Mouse (Mus musculus) heart, embryonic 13.5 days (tissue): ENCODE data around the gene Pwp2. TPM values are rescaled to one million over a fixed set of nuclear protein-coding genes. Genes with fewer than 3 reads are reported as not detected.
A peak's percentile ranks its signal among the peaks of the same experiment; 100 is the strongest.

Experiments used
- ATAC-seq: fragments of 200-750 bp; cut with Nextera tagmentation; 2 replicates; pipeline ENCODE4 v1.8.0; 2017; ENCODE audit warnings: moderate TSS enrichment; ENCODE audit not compliant: insufficient number of reproducible peaks, low FRiP score, low TSS enrichment; ENCODE audit errors: extremely low read depth
- H3K27ac ChIP-seq: fragments of 300-500 bp; sonication (generic); replicated peaks from 2 replicates; pipeline ENCODE4 v1.5.1; 2015; ENCODE audit warnings: moderate library complexity, mild to moderate bottlenecking, inconsistent platforms
- H3K27me3 ChIP-seq: fragments of 300-500 bp; sonication (generic); replicated peaks from 2 replicates; pipeline ENCODE4 v1.6.1; 2015; ENCODE audit warnings: mild to moderate bottlenecking, inconsistent platforms
- H3K36me3 ChIP-seq: fragments of 300-500 bp; sonication (generic); 2 replicates; pipeline ENCODE4 v1.6.1; 2015; ENCODE audit warnings: mild to moderate bottlenecking, inconsistent platforms
- H3K4me1 ChIP-seq: fragments of 300-500 bp; sonication (generic); 2 replicates; pipeline ENCODE4 v1.6.1; 2015; ENCODE audit warnings: inconsistent platforms
- H3K4me2 ChIP-seq: fragments of 300-500 bp; sonication (generic); 2 replicates; pipeline ENCODE4 v1.6.1; 2015; ENCODE audit warnings: inconsistent platforms, mild to moderate bottlenecking, moderate library complexity
- H3K4me3 ChIP-seq: fragments of 300-500 bp; sonication (generic); 2 replicates; pipeline ENCODE4 v1.5.1; 2015; ENCODE audit warnings: moderate library complexity, mild to moderate bottlenecking, inconsistent platforms
- H3K9ac ChIP-seq: fragments of 300-500 bp; sonication (generic); 2 replicates; pipeline ENCODE4 v1.6.1; 2015; ENCODE audit warnings: inconsistent platforms, mild to moderate bottlenecking, moderate library complexity
- H3K9me3 ChIP-seq: fragments of 300-500 bp; sonication (generic); 2 replicates; pipeline ENCODE4 v1.6.1; 2016; ENCODE audit warnings: inconsistent platforms
- WGBS: fragments of 180-500 bp; shearing (Covaris S2); methylation state at CpG from one replicate; pipeline ENCODE4 v1.1.7; 2015; ENCODE audit warnings: mixed read lengths; 5-methylcytosine and 5-hydroxymethylcytosine counted together
- polyA plus RNA-seq: library from polyadenylated mRNA; unstranded; fragments of >200 nt; fragmentation: Nextera tagmentation; extraction: Ambion mirVana; gene quantifications from 2 replicates; pipeline ENCODE4 v1.2.1, GENCODE M21; 2015

Pwp2 gene
- polyA plus RNA-seq, 1 experiment from 2014 or later, result 11.1 TPM

GRCm38 (mm10) chr10:78170445-78170844 lies 14.5 kb downstream of the Pwp2 start:
- Histone ChIP-seq H3K4me1 (peaks cover 19% of the 10 kb centered on the region), H3K27me3 (no peaks in the 10 kb centered on the region), H3K9me3 (no peaks in the 10 kb centered on the region), H3K27ac (peak overlapping the region; percentile 68), H3K4me3 (peak overlapping the region; percentile 92), H3K4me2 (peak overlapping the region; percentile 94), H3K9ac (peak overlapping the region; percentile 72), H3K36me3 (peaks cover 77% of the 10 kb centered on the region)
- no peak for ATAC-seq
- WGBS, result 60% methylated on average over 2 of the region's 2 CpGs

- Histone ChIP-seq H3K4me2 (peak within 1 kb of the TSS; percentile 94), H3K9me3 (no peaks in the 10 kb centered on the region), H3K36me3 (peaks cover 77% of the 10 kb centered on the region), H3K4me3 (peak within 1 kb of the TSS; percentile 92), H3K9ac (peak within 1 kb of the TSS; percentile 96), H3K27ac (peak within 1 kb of the TSS; percentile 81), H3K4me1 (peaks cover 19% of the 10 kb centered on the region), H3K27me3 (no peaks in the 10 kb centered on the region)
- WGBS, result 2% methylated on average over 50 of the region's 50 CpGs
- peak; percentile 93 for ATAC-seq
Measured at GRCm38 (mm10) chr10:78169281-78170042, 15.5 kb downstream of the Pwp2 start, which contains the start of gene D10Jhu81e. Gene D10Jhu81e (minus strand): TSS chr10:78169782.

GRCm38 (mm10) chr10:78168792-78169191 lies 16.2 kb downstream of the Pwp2 start:
- 82% methylated on average over 11 of the region's 11 CpGs for WGBS
- no peak for ATAC-seq
- Histone ChIP-seq H3K4me3 (peak overlapping the region; percentile 92), H3K27ac (peak overlapping the region; percentile 81; the same call in 1 of the 2 replicates), H3K4me2 (peak overlapping the region; percentile 94), H3K9ac (peak overlapping the region; percentile 96), H3K9me3 (no peaks in the 10 kb centered on the region), H3K4me1 (peaks cover 19% of the 10 kb centered on the region), H3K27me3 (no peaks in the 10 kb centered on the region), H3K36me3 (peaks cover 75% of the 10 kb centered on the region)

- Histone ChIP-seq H3K36me3 (peaks cover 75% of the 10 kb centered on the region), H3K27ac (no peak overlapping the region), H3K9ac (no peak overlapping the region), H3K9me3 (no peaks in the 10 kb centered on the region), H3K4me3 (no peak overlapping the region), H3K4me1 (peaks cover 19% of the 10 kb centered on the region), H3K4me2 (no peak overlapping the region), H3K27me3 (no peaks in the 10 kb centered on the region)
- no peak for ATAC-seq
Measured at GRCm38 (mm10) chr10:78167775-78168174, 17.2 kb downstream of the Pwp2 start.

GRCm38 (mm10) chr10:78167333-78167732 lies 17.6 kb downstream of the Pwp2 start:
- H3K36me3 ChIP-seq, result peaks cover 75% of the 10 kb centered on the region
- H3K4me2 ChIP-seq, result no peak overlapping the region
- H3K4me3 ChIP-seq, result no peak overlapping the region
- peaks cover 19% of the 10 kb centered on the region for H3K4me1 ChIP-seq
- ATAC-seq, result no peak
- no peaks in the 10 kb centered on the region for H3K27me3 ChIP-seq
- H3K9me3 ChIP-seq, result no peaks in the 10 kb centered on the region
- WGBS, result 93% methylated on average over 7 of the region's 7 CpGs
- no peak overlapping the region for H3K27ac ChIP-seq
- no peak overlapping the region for H3K9ac ChIP-seq

- peaks cover 18% of the 10 kb centered on the region for H3K4me1 ChIP-seq
- no peak overlapping the region for H3K4me2 ChIP-seq
- H3K36me3 ChIP-seq, result peaks cover 72% of the 10 kb centered on the region
- no peak overlapping the region for H3K27ac ChIP-seq
- ATAC-seq, result no peak
- no peak overlapping the region for H3K9ac ChIP-seq
- no peaks in the 10 kb centered on the region for H3K27me3 ChIP-seq
- 90% methylated on average over 21 of the region's 21 CpGs for WGBS
- H3K9me3 ChIP-seq, result no peaks in the 10 kb centered on the region
- H3K4me3 ChIP-seq, result no peak overlapping the region
Measured at GRCm38 (mm10) chr10:78165256-78166005, 19.5 kb downstream of the Pwp2 start.

GRCm38 (mm10) chr10:78164786-78165185 lies 20.2 kb downstream of the Pwp2 start:
- H3K4me1 ChIP-seq, result peaks cover 13% of the 10 kb centered on the region
- 88% methylated on average over 12 of the region's 12 CpGs for WGBS
- ATAC-seq, result no peak
- H3K4me2 ChIP-seq, result no peak overlapping the region
- no peaks in the 10 kb centered on the region for H3K9me3 ChIP-seq
- H3K27me3 ChIP-seq, result no peaks in the 10 kb centered on the region
- no peak overlapping the region for H3K27ac ChIP-seq
- peaks cover 73% of the 10 kb centered on the region for H3K36me3 ChIP-seq
- H3K9ac ChIP-seq, result no peak overlapping the region
- H3K4me3 ChIP-seq, result no peak overlapping the region

- ATAC-seq, result no peak
- WGBS, result 28% methylated on average over 4 of the region's 4 CpGs
- H3K9me3 ChIP-seq, result no peaks in the 10 kb centered on the region
- H3K4me2 ChIP-seq, result no peak overlapping the region
- no peak overlapping the region for H3K4me3 ChIP-seq
- H3K36me3 ChIP-seq, result peaks cover 73% of the 10 kb centered on the region
- peaks cover 18% of the 10 kb centered on the region for H3K4me1 ChIP-seq
- H3K9ac ChIP-seq, result no peak overlapping the region
- no peak overlapping the region for H3K27ac ChIP-seq
- H3K27me3 ChIP-seq, result no peaks in the 10 kb centered on the region
Measured at GRCm38 (mm10) chr10:78163923-78164322, 21.0 kb downstream of the Pwp2 start.

- 91% methylated on average over 9 of the region's 9 CpGs for WGBS
- Histone ChIP-seq H3K4me1 (peaks cover 11% of the 10 kb centered on the region), H3K9ac (no peak overlapping the region), H3K27ac (no peak overlapping the region), H3K9me3 (no peaks in the 10 kb centered on the region), H3K27me3 (no peaks in the 10 kb centered on the region), H3K4me3 (no peak overlapping the region), H3K36me3 (peaks cover 73% of the 10 kb centered on the region), H3K4me2 (no peak overlapping the region)
- ATAC-seq, result no peak; the same call in 1 of the 2 replicates
Measured at GRCm38 (mm10) chr10:78163241-78163640, 21.7 kb downstream of the Pwp2 start.

- ATAC-seq, result no peak
- H3K9me3 ChIP-seq, result no peaks in the 10 kb centered on the region
- peaks cover 9% of the 10 kb centered on the region for H3K4me1 ChIP-seq
- H3K27ac ChIP-seq, result no peak overlapping the region
- no peak overlapping the region for H3K4me2 ChIP-seq
- 90% methylated on average over 12 of the region's 12 CpGs for WGBS
- no peak overlapping the region for H3K9ac ChIP-seq
- no peak overlapping the region for H3K4me3 ChIP-seq
- H3K36me3 ChIP-seq, result peaks cover 69% of the 10 kb centered on the region
- no peaks in the 10 kb centered on the region for H3K27me3 ChIP-seq
Measured at GRCm38 (mm10) chr10:78162646-78163045, 22.3 kb downstream of the Pwp2 start.

GRCm38 (mm10) chr10:78161096-78161495 lies 23.9 kb downstream of the Pwp2 start:
- peaks cover 53% of the 10 kb centered on the region for H3K36me3 ChIP-seq
- H3K27me3 ChIP-seq, result no peaks in the 10 kb centered on the region
- H3K9ac ChIP-seq, result no peak overlapping the region
- no peak overlapping the region for H3K4me3 ChIP-seq
- H3K9me3 ChIP-seq, result no peaks in the 10 kb centered on the region
- WGBS, result 73% methylated on average over 8 of the region's 8 CpGs
- no peak for ATAC-seq
- no peak overlapping the region for H3K27ac ChIP-seq
- no peak overlapping the region for H3K4me2 ChIP-seq
- peaks cover 9% of the 10 kb centered on the region for H3K4me1 ChIP-seq
